Mouse (Mus musculus) kidney, postnatal 14 days (tissue): ENCODE data around the gene Cox7a2.
A peak's percentile ranks its signal among the peaks of the same experiment; 100 is the strongest.

Source experiments
- DNase-seq: peaks from one replicate; pipeline ENCODE4 v3.0.0; 2022; ENCODE audit warnings: mixed read lengths

Gene Cox7a2

DNA sequence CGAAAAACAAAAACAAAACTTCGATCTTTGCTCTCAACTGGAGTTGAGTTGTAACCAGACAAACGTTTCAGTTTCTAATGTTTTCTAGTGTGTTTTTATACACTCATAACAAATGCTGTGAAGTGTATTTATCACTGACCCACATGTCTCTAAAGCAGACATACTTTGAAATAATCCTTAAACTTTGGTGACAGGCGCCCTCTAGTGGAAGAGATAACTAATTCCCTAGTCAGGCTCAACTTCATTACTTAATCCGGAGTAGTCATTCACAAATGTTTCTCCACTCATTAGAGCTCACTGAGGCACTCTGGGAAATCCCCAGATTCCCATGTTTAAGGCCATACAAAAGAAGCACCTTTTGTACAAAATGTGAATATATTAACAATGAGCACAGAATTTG lies 36.6 kb downstream of the Cox7a2 start:
- peak; percentile 53 for DNase-seq

DNA sequence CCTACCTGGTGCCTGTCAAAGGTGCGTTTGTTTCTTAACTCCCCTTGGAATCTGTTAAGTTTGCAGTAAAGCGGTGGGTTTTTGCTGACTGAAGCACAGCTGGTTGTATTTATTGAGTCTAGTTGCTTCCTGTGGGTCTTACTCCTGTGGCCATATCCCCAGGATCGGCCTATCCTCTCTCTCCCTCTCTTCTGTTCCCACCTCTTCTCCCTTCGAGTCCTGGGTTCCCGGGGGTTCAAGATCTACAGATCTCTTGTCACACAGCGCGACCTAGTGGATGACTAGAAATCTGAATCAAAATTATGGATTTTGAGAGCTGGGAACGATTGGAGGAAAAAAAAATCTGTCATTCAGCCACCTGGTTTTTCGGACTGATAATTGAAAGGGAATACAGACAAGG lies 38.6 kb downstream of the Cox7a2 start:
- DNase-seq = peak; percentile 63

DNA sequence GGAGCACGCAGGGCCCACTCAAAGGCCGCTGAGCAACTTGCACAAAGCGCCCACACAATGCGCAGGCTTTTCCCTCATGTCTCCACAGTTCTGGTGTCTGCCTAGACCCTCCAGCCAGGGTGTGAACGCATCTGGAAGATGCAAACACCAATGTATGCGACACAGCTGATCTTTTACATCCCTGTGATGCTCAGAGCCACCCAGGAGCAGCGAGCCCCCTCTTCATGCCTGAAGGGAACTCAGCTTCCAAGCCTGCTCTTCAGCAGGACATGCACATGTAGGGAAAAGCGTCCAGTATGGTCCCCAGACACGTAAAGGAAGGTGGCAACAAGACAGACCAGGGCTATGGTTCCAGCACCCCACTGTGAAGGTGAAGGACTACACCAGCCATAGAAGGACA lies 39.5 kb downstream of the Cox7a2 start:
- DNase-seq = no peak

DNA sequence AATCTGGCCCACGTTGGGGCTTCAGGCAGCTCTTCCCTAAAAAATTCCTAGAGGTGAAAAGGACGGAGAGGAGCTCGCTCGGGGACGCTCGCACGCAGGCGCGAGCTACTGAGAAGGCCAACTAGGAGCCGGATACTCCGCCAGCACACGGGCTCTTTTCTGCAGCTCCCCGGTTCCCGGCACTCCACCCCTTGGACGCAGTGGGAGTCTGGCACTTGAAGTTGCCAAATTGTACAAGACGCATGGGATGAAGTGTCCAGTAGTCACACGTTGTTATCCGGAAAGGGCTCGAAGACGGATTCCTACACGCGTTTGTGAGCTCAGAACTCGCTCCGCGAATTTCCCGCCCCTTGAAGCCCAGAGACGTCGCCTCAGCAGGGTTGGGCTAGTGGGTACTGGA lies 40.2 kb downstream of the Cox7a2 start:
- no peak for DNase-seq

DNA sequence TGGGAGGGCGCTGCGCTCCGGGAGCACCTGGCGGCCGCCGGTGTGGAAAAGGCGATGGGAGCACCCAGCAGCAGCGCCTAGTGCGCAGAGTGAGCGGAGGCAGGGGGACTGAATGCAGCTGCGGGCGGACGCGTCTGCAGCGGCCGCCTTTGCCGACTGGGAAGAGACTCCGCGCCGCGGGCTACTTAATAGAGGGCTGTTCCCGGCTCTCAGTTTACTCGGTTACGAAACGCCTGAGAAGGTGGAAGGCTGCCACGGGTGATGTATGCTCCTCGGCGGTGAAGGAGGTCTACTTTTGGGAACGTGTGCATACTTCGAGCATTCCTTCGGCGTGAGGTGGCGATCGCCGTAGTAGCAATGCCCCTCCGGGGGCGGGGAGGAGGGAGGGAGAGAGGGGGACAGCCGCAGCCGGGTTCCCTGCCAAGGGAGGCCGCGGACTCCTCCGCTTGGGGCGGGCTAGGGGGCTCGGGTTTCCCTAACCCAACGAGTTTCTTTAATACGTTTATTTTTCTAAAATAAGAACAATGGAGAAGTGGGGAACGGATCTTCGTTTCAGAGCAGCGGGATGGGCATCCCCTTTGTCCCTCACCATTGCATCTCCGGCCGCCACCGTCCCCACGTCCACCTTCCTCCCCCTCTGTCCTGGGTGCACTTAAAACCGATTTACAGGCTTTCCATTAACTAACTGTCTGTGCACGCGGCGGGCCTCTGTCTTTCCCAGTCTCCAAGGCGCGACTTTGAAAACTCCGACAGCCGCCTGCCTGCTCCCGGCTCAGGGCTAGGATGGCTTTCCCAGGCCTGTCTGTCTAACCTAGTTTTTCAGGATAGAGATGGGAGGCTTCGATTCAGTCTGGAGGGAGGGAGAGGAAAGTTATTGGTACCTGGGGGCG lies 41.0 kb downstream of the Cox7a2 start, which contains the start of gene Col12a1:
Gene Col12a1 (minus strand): TSS at position 351 of the 890 bp plus-strand sequence.
- DNase-seq = peak; percentile 58

DNA sequence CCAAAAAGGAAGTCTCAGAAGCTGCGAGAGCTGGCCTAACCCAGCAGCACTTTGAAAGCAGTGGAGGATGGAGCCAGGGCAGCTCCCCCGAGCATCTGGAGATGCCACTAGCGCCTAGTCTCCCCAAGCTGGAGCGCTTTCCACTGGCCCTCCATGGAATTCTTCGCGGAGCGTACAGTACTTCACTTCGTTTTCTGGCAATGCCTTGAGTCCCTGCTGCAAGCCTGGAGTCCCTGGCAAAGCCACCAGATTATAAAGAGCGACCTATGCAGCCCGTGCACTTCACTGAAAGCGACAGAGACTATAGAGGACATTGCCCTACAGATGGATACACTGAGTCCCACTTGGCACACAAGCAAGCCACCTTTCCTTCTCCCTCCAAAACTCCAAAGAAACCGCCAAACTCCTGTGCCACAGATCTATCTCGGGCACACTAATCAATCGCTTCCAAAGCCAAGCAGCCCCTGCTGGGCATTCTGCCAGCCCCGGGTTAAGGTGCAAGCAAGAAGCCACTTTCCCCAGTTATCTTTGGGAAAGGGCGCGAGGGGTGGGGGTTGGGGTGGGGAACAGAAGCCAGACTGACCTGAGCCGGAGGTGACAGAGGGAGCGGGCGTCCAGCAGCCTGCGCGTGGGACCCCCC lies 41.7 kb downstream of the Cox7a2 start:
- DNase-seq = no peak

DNA sequence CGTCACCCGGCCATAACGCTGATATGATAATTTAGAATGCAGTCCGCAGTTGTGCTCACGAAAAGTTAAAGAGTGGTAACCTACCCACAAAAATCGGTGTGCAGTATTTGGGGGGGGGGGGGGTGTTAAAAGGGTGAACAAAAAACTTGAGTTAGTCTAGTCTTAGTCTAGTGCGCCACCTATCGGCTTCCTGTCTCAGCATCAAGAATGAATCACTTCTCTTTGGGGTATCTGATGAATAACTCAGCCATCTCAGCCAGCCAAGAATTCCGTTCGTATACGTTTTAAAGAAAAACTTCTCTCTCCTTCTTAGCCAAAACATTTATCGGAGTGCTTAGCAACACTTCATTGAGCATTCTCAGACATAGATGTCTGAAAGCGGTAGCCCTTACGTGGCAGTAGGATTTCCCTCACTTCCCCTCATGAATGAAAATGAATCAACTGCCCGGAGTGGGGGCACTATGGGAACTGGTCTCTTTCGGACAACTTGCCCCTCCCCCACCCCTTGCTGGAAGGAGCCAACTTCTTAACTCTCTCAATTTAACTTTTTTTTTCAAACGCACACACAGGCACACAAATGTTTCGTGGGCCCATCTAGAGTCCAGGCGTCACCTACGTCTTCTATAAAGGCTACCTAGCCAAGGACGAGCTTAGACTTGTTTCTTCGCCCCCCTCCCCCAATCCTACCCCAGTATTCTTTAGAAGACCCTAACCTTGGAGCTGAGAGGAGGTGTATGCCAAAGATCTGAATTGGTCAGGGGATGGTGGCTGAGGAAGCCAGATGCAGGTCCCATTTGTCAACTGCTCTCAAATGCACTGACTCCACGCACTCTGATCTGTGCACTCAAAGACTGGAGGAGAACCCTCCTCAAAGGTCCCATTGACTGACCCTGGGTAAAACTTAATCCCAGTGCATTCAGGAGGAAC lies 42.5 kb downstream of the Cox7a2 start:
- DNase-seq = peak; percentile 80

DNA sequence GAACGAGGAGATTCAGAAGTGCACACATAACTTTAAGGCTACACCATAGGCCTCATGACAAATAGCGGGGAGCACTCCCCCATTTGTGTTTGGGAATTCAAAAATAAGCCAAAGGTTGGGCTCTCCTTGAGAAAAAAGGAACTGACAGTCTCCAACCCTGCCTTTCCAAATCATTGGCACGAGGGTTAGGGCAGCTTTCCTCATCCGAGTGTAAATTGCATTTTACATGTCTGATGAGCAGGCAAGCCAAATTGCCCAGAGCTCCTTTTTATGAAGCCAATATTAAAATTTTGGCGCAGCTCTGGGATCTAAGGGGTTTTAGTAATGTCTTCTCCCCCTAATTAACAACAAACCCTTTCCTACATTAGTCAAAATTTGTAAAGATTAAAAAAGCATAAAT lies 43.2 kb downstream of the Cox7a2 start:
- DNase-seq = no peak

DNA sequence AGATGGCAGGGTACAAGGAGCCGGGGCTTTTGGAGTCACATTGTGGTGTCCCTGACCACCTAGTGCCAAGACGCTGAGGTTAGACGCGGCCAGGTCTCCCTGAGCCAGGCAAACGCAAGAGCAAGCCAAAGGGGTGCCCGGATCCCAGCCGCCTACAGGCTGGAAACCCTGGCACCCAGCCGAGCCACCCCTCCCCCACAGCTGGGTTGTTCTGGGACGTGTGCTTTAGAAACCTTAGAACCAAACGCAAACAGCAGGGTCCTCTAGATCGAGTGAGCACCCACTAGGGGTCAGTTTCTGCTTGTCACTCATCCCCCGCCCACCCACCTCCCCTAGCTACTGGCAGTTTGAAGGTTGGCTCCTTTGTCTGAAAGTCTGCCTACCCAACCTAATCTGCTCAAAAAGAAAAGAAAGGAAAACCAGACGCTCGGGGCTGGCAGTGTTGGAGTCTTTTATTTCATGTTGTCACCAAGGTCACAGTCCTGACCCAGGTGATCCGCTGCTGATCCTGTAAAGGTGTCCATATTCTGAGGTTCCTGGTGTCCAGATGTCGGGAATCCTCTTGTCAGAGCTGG lies 45.1 kb downstream of the Cox7a2 start:
- DNase-seq = peak; percentile 84
